Mouse (Mus musculus) MEL (cell line): ENCODE results near the gene Kcnj15. TPM values are rescaled to one million over a fixed set of nuclear protein-coding genes. Genes with fewer than 3 reads are reported as not detected.

ENCODE experiments used
- DNase-seq: peaks from one replicate; pipeline ENCODE4 v3.0.0; 2011; ENCODE audit warnings: low read depth, low spot score
- H3K27ac ChIP-seq: 2 replicates; pipeline ENCODE4 v1.5.1; 2012; ENCODE audit warnings: low read depth, mild to moderate bottlenecking, control low read depth, low read length, moderate library complexity; ENCODE audit not compliant: control insufficient read depth
- H3K27me3 ChIP-seq, 2 experiments: fragments of 150-350 bp in 1 of 2; sonication (generic) in 1 of 2; 2 replicates each; pipeline ENCODE4 v1.6.1; 2012; ENCODE audit warnings: low read length in 2 of 2, mild to moderate bottlenecking in 2 of 2, improper control_type of control experiment in 1 of 2, moderate library complexity in 1 of 2; ENCODE audit not compliant: insufficient read depth in 2 of 2, control insufficient read depth in 1 of 2
- H3K36me3 ChIP-seq, 2 experiments: 2 replicates each; pipeline ENCODE4 v1.6.1; 2012 to 2014; ENCODE audit warnings: low read length in 2 of 2, improper control_type of control experiment in 1 of 2, inconsistent platforms in 1 of 2, mild to moderate bottlenecking in 1 of 2; ENCODE audit not compliant: insufficient read depth in 2 of 2, control insufficient read depth in 1 of 2
- H3K4me1 ChIP-seq, 2 experiments: fragments of 150-350 bp in 1 of 2; sonication (generic) in 1 of 2; 2 replicates each; pipeline ENCODE4 v1.6.1; 2012; ENCODE audit warnings: low read length in 2 of 2, improper control_type of control experiment in 1 of 2, mild to moderate bottlenecking in 1 of 2; ENCODE audit not compliant: insufficient read depth in 2 of 2, control insufficient read depth in 1 of 2
- H3K4me3 ChIP-seq, 2 experiments: fragments of 150-350 bp in 1 of 2; sonication (generic) in 1 of 2; 2 replicates each; pipeline ENCODE4 v1.5.1; 2012; ENCODE audit warnings: low read depth in 2 of 2, low read length in 2 of 2, mild to moderate bottlenecking in 2 of 2, moderate library complexity in 2 of 2, control low read depth in 1 of 2, improper control_type of control experiment in 1 of 2; ENCODE audit not compliant: control insufficient read depth in 1 of 2, insufficient read depth in 1 of 2
- H3K79me2 ChIP-seq: 2 replicates; pipeline ENCODE4 v1.6.1; 2012; ENCODE audit warnings: mild to moderate bottlenecking, low read length, moderate library complexity; ENCODE audit not compliant: control insufficient read depth, poor library complexity, insufficient read depth
- H3K9ac ChIP-seq: 2 replicates; pipeline ENCODE4 v1.6.1; 2012; ENCODE audit warnings: low read depth, mild to moderate bottlenecking, control low read depth, low read length, moderate library complexity; ENCODE audit not compliant: control insufficient read depth, poor library complexity, severe bottlenecking
- H3K9me3 ChIP-seq: fragments of 150-350 bp; sonication (generic); replicated peaks from 2 replicates; pipeline ENCODE4 v1.6.1; 2012; ENCODE audit warnings: mild to moderate bottlenecking, low read length, improper control_type of control experiment, moderate library complexity; ENCODE audit not compliant: insufficient read depth
- CTCF ChIP-seq, 3 experiments: IDR thresholded peaks in 2 of 3; conservative IDR thresholded peaks in 1 of 3; 2 replicates each; pipeline ENCODE4 v1.5.1; 2011 to 2012; ENCODE audit warnings: low read length in 3 of 3, low read depth in 2 of 3, mild to moderate bottlenecking in 2 of 3, improper control_type of control experiment in 1 of 3, inconsistent platforms in 1 of 3, mixed read lengths in 1 of 3, moderate library complexity in 1 of 3; ENCODE audit not compliant: control insufficient read depth in 1 of 3, insufficient read depth in 1 of 3, poor library complexity in 1 of 3, severe bottlenecking in 1 of 3
- E2F4 ChIP-seq: IDR thresholded peaks from 2 replicates; pipeline ENCODE4 v1.6.1; 2011; ENCODE audit warnings: low read depth, low read length, improper control_type of control experiment, borderline replicate concordance
- EP300 ChIP-seq, 2 experiments: IDR thresholded peaks; 2 replicates each; pipeline ENCODE4 v1.6.1; 2011; ENCODE audit warnings: improper control_type of control experiment in 2 of 2, low read length in 2 of 2, low read depth in 1 of 2, mild to moderate bottlenecking in 1 of 2
- HCFC1 ChIP-seq: IDR thresholded peaks from 2 replicates; pipeline ENCODE4 v1.6.1; 2012; ENCODE audit warnings: low read depth, mild to moderate bottlenecking, inconsistent platforms, low read length, improper control_type of control experiment, moderate library complexity
- JUND ChIP-seq: IDR thresholded peaks from 2 replicates; pipeline ENCODE4 v1.6.1; 2011; ENCODE audit warnings: low read depth, mild to moderate bottlenecking, improper control_type of control experiment, low read length
- MAFK ChIP-seq: IDR thresholded peaks from 2 replicates; pipeline ENCODE4 v1.6.1; 2011; ENCODE audit warnings: low read depth, mild to moderate bottlenecking, low read length, improper control_type of control experiment, borderline replicate concordance
- MAZ ChIP-seq: IDR thresholded peaks from 2 replicates; pipeline ENCODE4 v1.6.1; 2012; ENCODE audit warnings: low read depth, mild to moderate bottlenecking, inconsistent platforms, low read length, improper control_type of control experiment
- MXI1 ChIP-seq: IDR thresholded peaks from 2 replicates; pipeline ENCODE4 v1.6.1; 2011; ENCODE audit warnings: mild to moderate bottlenecking, low read depth, low read length, improper control_type of control experiment
- MYC ChIP-seq: IDR thresholded peaks from 2 replicates; pipeline ENCODE4 v1.6.1; 2011; ENCODE audit warnings: low read depth, mild to moderate bottlenecking, low read length, improper control_type of control experiment, moderate library complexity
- POLR2A ChIP-seq, 2 experiments: IDR thresholded peaks; 2 replicates each; pipeline ENCODE4 v1.6.1; 2011 to 2012; ENCODE audit warnings: low read length in 2 of 2, mild to moderate bottlenecking in 2 of 2, control low read depth in 1 of 2, improper control_type of control experiment in 1 of 2, low read depth in 1 of 2, moderate library complexity in 1 of 2; ENCODE audit not compliant: control insufficient read depth in 1 of 2, insufficient read depth in 1 of 2, poor library complexity in 1 of 2
- RAD21 ChIP-seq: IDR thresholded peaks from 2 replicates; pipeline ENCODE4 v1.6.1; 2011; ENCODE audit warnings: mild to moderate bottlenecking, low read depth, low read length, improper control_type of control experiment
- SIN3A ChIP-seq: IDR thresholded peaks from 2 replicates; pipeline ENCODE4 v1.6.1; 2012; ENCODE audit warnings: low read length, improper control_type of control experiment, inconsistent platforms
- SMC3 ChIP-seq: IDR thresholded peaks from 2 replicates; pipeline ENCODE4 v1.6.1; 2011; ENCODE audit warnings: low read depth, low read length, improper control_type of control experiment
- ZC3H11A ChIP-seq: IDR thresholded peaks from 2 replicates; pipeline ENCODE4 v1.6.1; 2012; ENCODE audit warnings: low read depth, mild to moderate bottlenecking, inconsistent platforms, low read length, improper control_type of control experiment
- ZMIZ1 ChIP-seq: IDR thresholded peaks from 2 replicates; pipeline ENCODE4 v1.6.1; 2012; ENCODE audit warnings: low read depth, mild to moderate bottlenecking, inconsistent platforms, low read length, improper control_type of control experiment, moderate library complexity
- polyA plus RNA-seq, 2 experiments: library from polyadenylated mRNA; stranded (reverse) in 1 of 2; unstranded in 1 of 2; fragments of >175 nt in 1 of 2; fragments of >200 nt in 1 of 2; gene quantifications; 2 replicates each; pipeline versions ENCODE4 v1.2.1 to v1.2.4; 2012; ENCODE audit warnings: low replicate concordance in 2 of 2, low read depth in 1 of 2; ENCODE audit not compliant: insufficient read length in 2 of 2, insufficient read depth in 1 of 2, missing spikeins in 1 of 2
- total RNA-seq: library from RNA; depleted of rRNA; stranded (reverse); fragments of 300-350 nt; gene quantifications from 2 replicates; pipeline ENCODE4 v1.2.3, GENCODE M21; 2012

Gene Kcnj15
- total and polyA plus RNA-seq, 3 experiments: not detected

DNA sequence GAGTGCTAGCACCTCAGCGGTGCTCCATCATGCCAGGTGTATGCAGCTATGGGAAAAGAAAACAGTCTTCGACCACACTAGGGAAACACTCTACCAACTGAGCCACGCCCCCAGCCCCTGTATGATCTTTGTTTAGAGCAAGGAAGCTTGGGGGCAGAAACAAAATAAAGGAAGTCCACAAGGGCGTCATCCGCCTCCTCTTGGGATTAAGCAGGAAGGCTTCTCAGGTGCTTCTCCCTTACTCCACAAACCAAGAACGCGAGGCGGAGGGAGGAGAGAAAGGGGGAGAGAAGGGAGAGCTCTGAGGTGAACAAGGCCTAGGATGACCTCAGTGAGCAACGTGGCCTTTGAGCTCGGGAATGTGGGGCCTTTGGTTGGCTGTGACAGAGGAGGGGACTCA is 87.6 kb downstream of the Kcnj15 start:
- no peak overlapping the region for H3K27ac ChIP-seq
- H3K27me3 ChIP-seq: no peaks in the 10 kb centered on the region
- no peaks in the 10 kb centered on the region; the same call in 1 of the 2 replicates for H3K79me2 ChIP-seq
- H3K4me1 ChIP-seq: peaks cover 0 to 9% of the 10 kb centered on the region in 2 experiments
- H3K9ac ChIP-seq: no peak overlapping the region
- TF ChIP-seq MYC (no peak), ZMIZ1 (no peak), MXI1 (no peak), HCFC1 (no peak), JUND (no peak), MAFK (no peak), E2F4 (no peak), ZC3H11A (no peak), POLR2A (IDR thresholded peaks at IDR 0.05; ENCODE audit: control insufficient read depth in 1 of 2, insufficient read depth in 1 of 2, low read depth in 1 of 2, low read length in 2 of 2, poor library complexity in 1 of 2) (no peak), SMC3 (no peak)
- no peaks in the 10 kb centered on the region for H3K36me3 ChIP-seq
- H3K9me3 ChIP-seq: no peaks in the 10 kb centered on the region
- H3K4me3 ChIP-seq: no peak overlapping the region
- DNase-seq: no peak

DNA sequence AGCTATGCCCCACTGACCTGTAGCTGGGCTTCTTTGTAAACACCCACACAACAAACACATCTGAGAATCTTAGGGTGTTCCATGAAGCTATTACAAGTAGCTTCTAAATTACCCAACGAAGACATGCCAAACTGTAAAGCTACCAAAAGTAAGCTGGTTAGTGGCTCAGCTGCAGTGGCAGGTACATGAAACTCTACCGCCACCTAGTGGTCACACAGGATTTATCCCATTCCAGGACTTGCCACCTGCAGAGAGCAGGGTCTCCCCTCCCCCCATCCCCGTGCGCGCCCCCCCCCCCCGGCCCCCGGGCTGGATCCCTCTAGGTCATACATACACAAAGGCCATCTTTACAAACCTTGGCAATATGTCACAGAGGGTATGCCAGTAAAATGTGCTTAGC is 88.5 kb downstream of the Kcnj15 start:
- Histone ChIP-seq H3K4me3 (no peak overlapping the region), H3K27ac (no peak overlapping the region), H3K79me2 (no peaks in the 10 kb centered on the region; the same call in 1 of the 2 replicates), H3K27me3 (no peaks in the 10 kb centered on the region), H3K36me3 (no peaks in the 10 kb centered on the region), H3K9me3 (no peaks in the 10 kb centered on the region), H3K4me1 (peaks cover 0 to 9% of the 10 kb centered on the region in 2 experiments), H3K9ac (no peak overlapping the region)
- TF ChIP-seq SIN3A (no peak), RAD21 (peak; percentile 81), ZC3H11A (peak; percentile 42; the same call in 1 of the 2 replicates), SMC3 (peak; percentile 65), CTCF (IDR thresholded peaks at IDR 0.05 in 2 of 3, conservative IDR thresholded peaks at IDR 0.05 in 1 of 3; ENCODE audit: control insufficient read depth in 1 of 3, insufficient read depth in 1 of 3, low read depth in 2 of 3, low read length in 3 of 3, poor library complexity in 1 of 3, severe bottlenecking in 1 of 3) (peak; percentile 58 to 78 (median 74))
- peak; percentile 79 for DNase-seq

DNA sequence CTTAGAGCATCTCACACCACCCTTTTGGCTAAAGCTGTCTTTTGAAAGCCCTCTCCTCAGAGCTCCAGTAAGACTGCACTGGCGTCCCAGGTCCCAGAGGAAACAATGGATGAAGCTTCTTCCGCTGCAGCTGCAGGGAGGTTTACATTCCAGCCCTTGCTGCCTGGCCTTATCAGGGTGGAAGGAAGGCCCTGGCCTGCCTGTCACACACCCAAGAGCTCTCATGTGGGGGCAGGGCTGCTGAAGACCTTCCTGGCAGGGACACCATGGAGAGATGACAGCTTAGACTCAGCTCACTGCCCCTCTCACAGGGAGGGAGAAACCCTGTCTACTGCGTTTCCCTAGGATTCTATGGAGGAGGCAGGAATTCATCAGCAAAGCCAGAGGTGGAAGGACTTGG is 89.8 kb downstream of the Kcnj15 start:
- H3K27ac ChIP-seq: no peak overlapping the region
- H3K4me3 ChIP-seq: no peak overlapping the region
- H3K9me3 ChIP-seq: no peaks in the 10 kb centered on the region
- TF ChIP-seq MAZ: no peak
- TF ChIP-seq EP300 (IDR thresholded peaks at IDR 0.05; ENCODE audit: low read depth in 1 of 2, low read length in 2 of 2): 0 out of 4 replicates have a peak, but pooled peaks of 1 of the 2 experiments have one; percentile 7
- no peaks in the 10 kb centered on the region for H3K36me3 ChIP-seq
- H3K4me1 ChIP-seq: peaks cover 0 to 9% of the 10 kb centered on the region in 2 experiments
- no peak overlapping the region for H3K9ac ChIP-seq
- DNase-seq: peak; percentile 47
- H3K27me3 ChIP-seq: no peaks in the 10 kb centered on the region
- no peaks in the 10 kb centered on the region; the same call in 1 of the 2 replicates for H3K79me2 ChIP-seq
